Mouse (Mus musculus): ENCODE measurements around the gene Ctdspl2.
"Not testable (repeated sequence)": the region's sequence is repeated elsewhere in the genome, so short reads cannot be mapped to it uniquely, and the experiment has no call there.

The Ctdspl2 gene

GRCm38 (mm10) chr2:121955765-121956223 lies at the start of gene Ctdspl2, which contains the start of gene Mageb3:
Gene Ctdspl2, plus strand, starts transcription at chr2:121956001.
Gene Mageb3, minus strand, starts transcription at chr2:121956092.
- peak; percentile 92 for DNase-seq (ENCODE audit: extremely low spot score, low spot score)

DNA sequence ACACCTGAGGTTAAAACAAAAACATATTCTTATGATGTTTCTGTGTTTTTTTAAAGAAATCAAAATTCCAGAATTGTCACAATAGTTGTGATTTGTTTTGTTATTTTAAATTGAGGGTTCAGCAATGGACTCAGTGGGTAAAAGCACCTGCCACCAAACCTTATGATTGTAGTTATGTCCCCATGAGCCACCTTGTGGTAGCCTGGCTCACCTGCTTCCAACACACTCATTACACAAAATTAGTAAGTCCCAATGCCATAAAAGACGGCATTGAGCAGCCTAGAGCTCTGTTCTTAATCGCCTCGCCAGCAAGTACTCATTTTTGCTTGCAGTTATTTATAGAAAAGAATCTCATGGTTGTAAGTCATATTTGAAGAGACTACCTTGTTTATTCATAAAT lies 45.8 kb upstream of the Ctdspl2 start:
- DNase-seq (ENCODE audit: extremely low spot score, low spot score): no peak

DNA sequence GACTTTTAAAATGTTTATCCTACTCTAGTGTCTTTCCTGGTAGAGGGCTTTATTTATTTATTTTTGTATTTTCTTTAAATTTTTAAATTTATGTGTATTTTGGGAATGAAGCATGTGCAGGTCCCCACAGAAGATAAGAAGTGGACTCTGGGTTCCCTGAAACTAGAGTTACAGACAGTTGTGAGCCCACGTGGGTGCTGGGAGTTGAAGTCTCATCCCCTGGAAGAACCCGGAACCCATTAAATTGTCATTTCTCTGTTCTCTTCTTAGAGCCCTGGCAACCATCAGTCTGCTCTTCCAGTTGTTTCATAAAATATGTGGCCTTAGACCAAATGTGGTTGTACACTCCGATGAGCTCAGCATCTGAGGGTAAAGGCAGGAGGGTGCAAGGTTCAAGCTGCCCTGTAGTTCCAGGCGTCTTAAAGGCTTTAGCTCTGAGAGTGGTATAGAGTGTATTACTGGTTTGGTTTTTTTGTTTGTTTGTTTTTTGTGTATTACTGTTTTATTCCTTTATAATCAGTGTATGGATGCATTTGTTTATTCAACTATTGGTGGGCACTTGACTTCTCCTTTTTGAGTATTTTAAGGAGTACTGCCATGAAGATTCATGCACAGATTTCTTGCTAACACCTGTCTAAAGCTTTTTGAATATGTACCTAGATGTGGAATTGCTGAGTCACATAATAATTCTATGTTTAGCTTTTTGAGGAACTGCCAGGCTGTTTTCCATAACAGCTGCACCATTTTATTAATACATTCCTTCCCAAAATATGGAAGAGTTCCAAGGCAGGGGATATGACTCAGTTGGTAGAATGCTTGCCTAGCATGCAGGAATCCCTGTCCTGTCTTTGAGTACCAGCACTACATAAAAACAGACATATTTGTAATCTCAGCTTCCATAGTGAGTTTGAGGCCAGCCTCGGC lies 39.5 kb upstream of the Ctdspl2 start:
- DNase-seq (ENCODE audit: extremely low spot score, low spot score): no peak

GRCm38 (mm10) chr2:121937624-121938023 lies 18.2 kb upstream of the Ctdspl2 start:
- not testable (repeated sequence) for DNase-seq (ENCODE audit: extremely low spot score, low spot score)

DNA sequence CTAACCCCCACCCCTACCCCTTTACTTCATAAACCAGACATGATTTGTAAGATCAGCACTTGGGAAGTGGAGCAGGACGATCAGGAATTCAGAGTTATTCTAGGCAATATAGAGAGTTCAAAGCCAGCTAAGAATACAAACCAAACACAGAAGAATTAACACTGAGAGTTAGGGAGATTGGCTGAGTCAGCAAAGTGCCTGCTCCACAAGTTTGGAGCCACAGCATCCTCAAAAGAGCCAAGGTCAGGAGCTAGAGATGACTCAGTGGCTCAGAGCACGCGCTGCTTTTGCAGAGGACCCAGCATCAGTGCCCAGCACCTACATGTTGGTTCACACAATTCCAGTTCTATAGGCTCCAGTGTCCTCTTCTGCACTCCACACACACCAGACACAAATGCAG lies 12.4 kb upstream of the Ctdspl2 start:
- no peak for DNase-seq (ENCODE audit: extremely low spot score, low spot score)

DNA sequence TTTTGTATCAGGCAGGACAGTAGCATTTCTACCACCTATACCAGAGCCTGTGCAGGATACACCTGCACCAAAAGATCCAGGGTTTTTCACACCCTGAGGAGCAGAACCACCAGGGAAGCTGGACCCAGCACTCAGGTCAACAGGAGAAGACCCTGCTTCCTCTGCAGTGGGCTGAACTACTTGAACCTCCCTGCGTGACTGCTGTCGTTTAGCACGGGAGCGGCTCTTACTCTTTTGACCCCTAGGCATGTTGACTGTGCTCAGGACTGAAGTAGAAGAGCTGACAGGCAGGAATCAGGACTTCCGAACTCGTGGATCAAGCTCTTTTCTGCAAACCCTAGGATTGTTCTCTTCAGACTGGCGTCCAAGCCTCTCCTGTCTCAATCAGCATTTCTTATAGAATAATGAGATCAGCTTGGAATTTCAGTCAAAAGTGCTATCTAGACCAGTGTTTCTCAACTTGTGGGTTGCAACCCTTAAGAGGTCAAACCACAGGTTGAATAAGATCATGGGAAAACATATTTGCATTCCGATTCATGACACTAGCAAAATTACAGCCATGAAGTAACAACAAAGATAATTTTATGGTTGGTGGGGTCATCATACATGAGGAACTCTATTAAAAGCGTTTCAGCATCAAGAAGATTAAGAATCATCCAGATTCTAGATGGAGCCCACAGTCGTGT lies 687 bp upstream of the Ctdspl2 start:
- DNase-seq (ENCODE audit: extremely low spot score, low spot score): peak; percentile 22

GRCm38 (mm10) chr2:121956224-121957018 lies 620 bp downstream of the Ctdspl2 start:
- DNase-seq (ENCODE audit: extremely low spot score, low spot score): peak; percentile 97

DNA sequence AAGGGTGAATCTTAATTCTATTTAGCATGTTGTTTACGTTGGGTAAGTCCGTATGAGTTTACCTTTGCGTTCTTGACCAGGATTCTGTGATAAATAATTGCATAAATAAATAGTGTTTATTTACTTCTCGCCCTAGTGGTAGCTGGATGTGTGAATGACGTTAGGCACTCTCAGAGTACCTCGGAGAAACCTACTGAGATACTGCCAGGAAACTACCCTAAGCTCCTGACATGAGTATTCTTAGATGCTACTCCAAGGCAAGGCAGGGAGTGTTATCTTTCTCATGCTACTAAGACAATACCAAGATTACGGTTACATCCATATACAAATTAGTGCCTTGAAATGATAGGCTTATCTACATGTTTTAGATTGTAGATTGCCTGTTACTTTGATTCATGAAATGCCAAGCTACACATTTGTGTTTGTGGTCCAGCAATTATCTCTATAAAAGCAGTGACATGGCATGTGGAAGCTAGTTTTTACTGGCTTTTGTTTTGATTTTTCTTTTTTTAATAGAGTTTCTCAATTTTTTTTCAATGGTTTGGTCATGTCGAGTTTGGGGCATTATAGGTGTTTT lies 1.5 kb downstream of the Ctdspl2 start:
- DNase-seq (ENCODE audit: extremely low spot score, low spot score): no peak

DNA sequence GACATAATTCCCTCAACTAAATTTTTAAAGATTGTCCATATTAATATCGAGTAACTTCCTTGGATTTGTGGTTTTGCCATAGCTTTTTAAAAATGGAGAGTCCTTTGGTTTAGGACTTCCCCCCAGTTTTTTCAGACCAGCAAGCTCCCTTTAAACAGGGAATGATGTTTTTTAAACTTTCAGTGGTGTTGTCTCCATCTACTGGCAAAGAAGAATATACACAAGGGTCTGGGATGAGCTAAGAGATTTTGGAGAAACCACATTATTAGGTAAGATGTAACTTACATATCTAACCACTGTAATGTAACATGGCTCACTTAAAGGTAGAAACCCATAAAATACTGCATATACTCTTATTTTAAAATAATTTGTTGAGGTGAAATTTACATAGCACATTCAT lies 39.9 kb downstream of the Ctdspl2 start:
- no peak for DNase-seq (ENCODE audit: extremely low spot score, low spot score)

- no peak for DNase-seq (ENCODE audit: extremely low spot score, low spot score)
These were observed 53.0 kb downstream of the Ctdspl2 start for GRCm38 (mm10) chr2:122008832-122009231.

DNA sequence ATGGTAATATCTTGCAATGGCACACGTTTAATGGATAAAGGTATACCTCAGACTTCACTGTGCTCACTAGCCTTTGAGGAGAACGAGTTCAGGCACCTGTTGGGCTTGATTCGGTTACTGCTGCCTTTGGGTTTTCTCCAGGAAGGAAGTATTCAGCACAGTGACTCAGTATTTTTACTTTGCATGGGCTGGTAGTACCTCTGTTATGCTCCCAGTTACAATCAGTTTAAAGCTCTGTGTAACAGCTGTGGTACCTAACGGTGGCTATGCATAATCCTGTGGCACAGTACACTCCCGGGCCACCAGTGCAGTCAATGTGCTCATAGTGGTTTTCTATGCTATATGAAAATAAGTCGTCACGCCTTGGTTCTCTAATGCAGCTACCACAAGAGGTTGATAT lies 55.6 kb downstream of the Ctdspl2 start:
- DNase-seq (ENCODE audit: extremely low spot score, low spot score): no peak

- no peak for DNase-seq (ENCODE audit: extremely low spot score, low spot score)
These were observed 62.9 kb downstream of the Ctdspl2 start for GRCm38 (mm10) chr2:122018705-122019104.

- no peak for DNase-seq (ENCODE audit: extremely low spot score, low spot score)
These were observed 66.5 kb downstream of the Ctdspl2 start for GRCm38 (mm10) chr2:122022284-122022683.

DNA sequence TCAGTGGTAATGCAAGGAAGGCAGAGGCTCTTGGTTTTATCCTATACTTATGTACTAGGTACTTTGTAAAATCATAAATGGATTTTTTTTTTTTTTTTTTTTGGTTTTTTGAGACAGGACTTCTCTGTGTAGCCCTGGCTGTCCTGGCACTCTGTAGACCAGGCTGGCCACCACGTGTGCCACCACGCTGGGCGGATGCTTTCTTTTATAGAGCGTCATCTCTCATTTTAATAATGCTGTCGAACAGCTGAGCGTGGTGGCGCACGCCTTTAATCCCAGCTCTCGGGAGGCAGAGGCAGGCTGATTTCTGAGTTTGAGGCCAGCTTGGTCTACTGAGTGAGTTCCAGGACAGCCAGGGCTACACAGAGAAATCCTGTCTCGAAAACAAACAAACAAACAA lies 71.3 kb downstream of the Ctdspl2 start:
- not testable (repeated sequence) for DNase-seq (ENCODE audit: extremely low spot score, low spot score)

DNA sequence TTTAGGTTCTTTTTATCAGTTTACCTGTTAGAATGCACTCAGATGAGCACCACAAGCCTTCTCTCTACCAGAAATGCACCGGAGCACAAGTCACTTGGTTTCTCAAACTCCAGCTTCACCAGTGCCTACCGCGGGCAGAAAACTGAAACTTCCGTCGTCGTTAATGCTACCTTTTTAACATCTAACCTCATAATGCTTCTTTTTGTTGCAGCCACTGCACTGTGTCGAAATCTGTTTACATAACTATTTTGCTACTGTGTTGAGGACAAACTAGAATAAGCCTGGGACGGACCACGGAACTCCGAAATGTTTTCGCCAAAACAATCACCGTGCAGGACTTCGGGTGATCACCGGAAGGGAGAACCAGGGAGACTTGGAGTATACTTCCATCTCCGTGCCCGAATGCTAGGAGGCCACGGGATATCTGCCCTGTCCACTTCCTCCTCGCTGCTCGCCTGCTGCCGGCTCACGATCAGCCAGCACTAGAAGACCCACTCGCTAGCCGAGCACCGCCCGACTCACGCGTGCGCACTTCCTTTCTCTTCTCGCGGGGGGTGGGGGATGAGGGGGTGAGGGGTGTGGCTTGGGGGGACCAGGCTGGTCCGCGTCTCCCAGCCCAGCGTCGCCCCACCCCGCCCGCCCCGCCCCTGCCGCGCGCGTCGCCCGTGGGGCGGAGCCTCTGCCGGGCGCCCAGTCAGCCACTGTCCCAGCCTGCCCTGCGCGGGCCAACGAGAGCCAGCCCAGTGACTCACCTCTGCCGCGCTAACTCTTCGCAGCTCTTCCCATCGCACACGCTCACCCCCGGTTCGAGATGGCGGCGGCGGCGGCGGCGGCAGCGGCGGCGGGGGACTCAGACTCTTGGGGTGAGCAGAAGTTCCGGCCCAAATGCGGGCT lies 72.3 kb downstream of the Ctdspl2 start, which contains the start of gene Eif3j1:
Gene Eif3j1, plus strand, starts transcription at position 685 of the 894 bp plus-strand sequence.
- DNase-seq (ENCODE audit: extremely low spot score, low spot score): peak; percentile 92

DNA sequence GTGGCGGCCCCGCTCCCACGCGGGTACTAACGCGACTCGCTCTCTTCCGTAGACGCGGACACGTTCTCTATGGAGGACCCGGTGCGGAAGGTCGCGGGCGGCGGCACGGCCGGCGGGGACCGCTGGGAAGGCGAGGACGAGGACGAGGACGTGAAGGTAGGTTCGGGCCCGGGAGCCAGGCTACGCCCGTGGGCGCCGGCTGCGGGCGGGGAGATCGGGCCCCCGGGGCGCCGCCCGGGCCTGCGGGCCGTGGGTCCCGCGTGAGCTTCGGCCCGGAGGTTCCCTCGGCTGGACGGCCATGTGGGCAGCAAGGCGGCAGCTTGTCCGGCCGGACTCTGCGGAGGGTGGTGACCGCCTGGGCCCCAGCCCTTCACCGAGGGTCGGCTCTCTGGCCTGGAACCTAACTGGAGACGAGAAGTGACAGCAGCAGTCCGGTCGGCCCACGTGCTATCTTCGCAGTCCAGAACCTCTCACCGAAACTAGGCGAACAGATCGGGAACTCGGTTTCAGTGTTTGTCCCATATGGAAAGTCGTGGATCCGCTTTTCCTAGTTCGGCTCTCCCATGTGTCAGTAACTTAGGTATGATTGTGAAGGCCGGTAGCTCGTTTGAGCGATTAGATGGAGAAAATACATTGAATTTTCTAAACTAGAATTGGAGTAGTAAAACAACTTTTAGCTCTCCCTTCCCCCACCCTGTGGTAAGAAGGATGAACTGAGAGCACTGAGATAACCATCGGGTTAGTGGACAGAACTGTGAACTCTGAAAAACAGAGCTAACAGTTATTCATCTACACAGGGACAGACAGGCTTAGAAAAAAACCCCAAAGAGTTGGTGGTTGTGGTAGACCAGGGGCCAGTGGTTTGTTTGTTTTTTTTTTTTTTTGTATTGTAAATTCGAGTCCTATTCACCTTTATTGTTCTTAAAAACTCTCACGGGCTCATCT lies 73.2 kb downstream of the Ctdspl2 start:
- peak; percentile 63 for DNase-seq (ENCODE audit: extremely low spot score, low spot score)

DNA sequence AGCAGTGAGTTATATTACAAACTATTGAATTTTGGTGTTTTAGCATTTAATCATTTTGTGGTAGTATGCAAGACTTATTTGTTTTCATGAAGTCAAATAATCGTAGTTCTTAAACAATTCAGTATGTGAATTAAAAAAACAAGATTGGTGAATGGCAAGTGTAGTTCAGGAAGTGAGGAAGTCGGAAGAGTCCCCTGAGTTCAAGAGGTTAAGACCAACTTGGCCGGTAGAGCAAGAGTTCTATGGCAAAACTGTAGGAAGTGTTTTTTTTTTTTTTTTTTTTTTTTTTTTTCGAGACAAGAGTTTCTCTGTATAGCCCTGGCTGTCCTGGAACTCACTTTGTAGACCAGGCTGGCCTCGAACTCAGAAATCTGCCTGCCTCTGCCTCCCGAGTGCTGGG lies 76.2 kb downstream of the Ctdspl2 start:
- no peak for DNase-seq (ENCODE audit: extremely low spot score, low spot score)

GRCm38 (mm10) chr2:122036064-122036463 lies 80.3 kb downstream of the Ctdspl2 start:
- no peak for DNase-seq (ENCODE audit: extremely low spot score, low spot score)

GRCm38 (mm10) chr2:122043926-122044325 lies 88.1 kb downstream of the Ctdspl2 start:
- DNase-seq (ENCODE audit: extremely low spot score, low spot score): no peak

All from neural tube, embryonic 10.5 days (tissue).